Mouse (Mus musculus) layer of hippocampus, adult 8-10 months (tissue): ENCODE results near the gene Elk3. TPM values are rescaled to one million over a fixed set of nuclear protein-coding genes. Genes with fewer than 3 reads are reported as not detected.

ENCODE experiments used
- DNase-seq, 2 experiments: peaks; one replicate each; pipeline ENCODE4 v3.0.0; 2022; ENCODE audit warnings: low spot score in 2 of 2
- total RNA-seq, 4 experiments: library from RNA; stranded (reverse); gene quantifications; 2 replicates each; pipeline ENCODE4 v1.2.4; 2022

Elk3 gene
- total RNA-seq, 4 experiments from 2014 or later, result 7.5 to 18.4 (median 12.0) TPM

- no peak for DNase-seq
These were observed 41.2 kb downstream of the Elk3 start for GRCm38 (mm10) chr10:93269744-93270143.

- DNase-seq, result no peak
These were observed 42.6 kb downstream of the Elk3 start for GRCm38 (mm10) chr10:93268339-93268738.

- no peak for DNase-seq
These were observed 43.4 kb downstream of the Elk3 start for GRCm38 (mm10) chr10:93267509-93267908.

GRCm38 (mm10) chr10:93266521-93266920 is 44.4 kb downstream of the Elk3 start:
- no peak for DNase-seq

- no peak for DNase-seq
These were observed 45.1 kb downstream of the Elk3 start for GRCm38 (mm10) chr10:93265833-93266232.

DNA sequence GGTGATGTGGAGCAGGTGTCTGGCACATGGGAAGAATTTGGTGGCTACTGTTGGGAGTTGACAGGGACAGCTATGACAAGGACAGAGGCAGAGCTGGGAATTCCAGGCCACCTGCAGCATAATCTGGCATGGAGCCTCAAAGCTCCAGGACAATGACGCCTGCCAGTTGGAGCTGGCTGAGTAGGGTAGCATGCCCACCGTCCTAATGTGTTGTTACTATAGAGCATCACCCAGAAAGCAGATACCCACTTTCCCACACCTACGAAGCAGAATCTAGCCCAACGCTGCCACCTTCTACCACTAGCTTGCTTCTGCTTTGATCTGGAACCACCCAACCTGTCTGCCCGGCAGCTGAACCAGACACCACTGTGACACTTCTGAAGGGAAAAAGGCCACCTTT is 46.9 kb downstream of the Elk3 start:
- DNase-seq, result no peak

GRCm38 (mm10) chr10:93263431-93263830 is 47.5 kb downstream of the Elk3 start:
- peak; percentile 44 to 49 for DNase-seq

DNA sequence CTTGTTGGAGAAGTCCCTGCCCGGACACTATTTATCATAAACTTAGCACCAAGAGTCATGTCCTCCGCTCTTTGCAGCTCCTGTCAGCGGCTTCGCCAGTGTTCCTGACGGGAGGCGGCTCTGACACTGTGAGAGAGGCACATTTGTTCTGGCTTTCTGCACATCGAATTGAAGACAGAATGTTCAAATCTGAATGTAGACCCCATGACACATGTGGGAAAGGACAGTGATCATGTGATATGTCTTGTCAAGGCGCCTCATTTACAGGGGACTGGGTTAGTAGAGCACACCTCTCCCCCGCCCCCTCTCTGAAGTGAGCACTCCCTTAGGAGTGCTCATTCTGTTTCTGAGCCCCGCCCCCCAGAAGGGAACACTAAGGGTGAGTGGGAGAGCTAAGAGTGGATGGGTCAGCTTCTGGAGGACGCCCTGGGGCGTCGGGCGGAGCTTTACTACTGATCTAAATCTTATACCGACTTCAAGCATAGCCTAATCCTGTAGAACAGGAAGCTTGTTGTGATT is 48.9 kb downstream of the Elk3 start:
- DNase-seq, result no peak

- peak in 1 of 2 experiments; percentile 52 for DNase-seq
These were observed 49.6 kb downstream of the Elk3 start for GRCm38 (mm10) chr10:93261132-93261980.

- no peak for DNase-seq
These were observed 51.1 kb downstream of the Elk3 start for GRCm38 (mm10) chr10:93259826-93260225.

DNA sequence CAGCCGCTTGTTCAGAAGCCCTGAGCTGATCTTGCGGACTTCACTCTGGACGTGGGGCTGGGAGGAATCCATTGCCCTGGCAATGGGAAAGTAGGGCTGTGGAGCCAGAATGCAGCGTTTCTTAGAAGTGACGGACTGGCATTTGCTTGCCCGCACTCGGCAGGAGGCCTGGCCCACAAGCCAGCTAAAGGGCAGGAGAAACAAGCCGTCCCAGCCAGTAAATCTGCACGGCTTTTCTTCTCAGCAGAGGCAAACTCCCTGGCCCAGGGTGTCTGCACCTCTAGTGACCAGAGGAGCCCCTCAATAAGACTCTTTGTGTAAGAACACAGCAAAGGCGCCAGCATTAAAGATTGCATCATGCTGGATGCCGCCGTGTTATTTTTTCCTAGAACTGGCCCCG is 55.6 kb downstream of the Elk3 start:
- DNase-seq, result peak; percentile 46 to 65

GRCm38 (mm10) chr10:93253156-93253555 is 57.8 kb downstream of the Elk3 start:
- no peak for DNase-seq

DNA sequence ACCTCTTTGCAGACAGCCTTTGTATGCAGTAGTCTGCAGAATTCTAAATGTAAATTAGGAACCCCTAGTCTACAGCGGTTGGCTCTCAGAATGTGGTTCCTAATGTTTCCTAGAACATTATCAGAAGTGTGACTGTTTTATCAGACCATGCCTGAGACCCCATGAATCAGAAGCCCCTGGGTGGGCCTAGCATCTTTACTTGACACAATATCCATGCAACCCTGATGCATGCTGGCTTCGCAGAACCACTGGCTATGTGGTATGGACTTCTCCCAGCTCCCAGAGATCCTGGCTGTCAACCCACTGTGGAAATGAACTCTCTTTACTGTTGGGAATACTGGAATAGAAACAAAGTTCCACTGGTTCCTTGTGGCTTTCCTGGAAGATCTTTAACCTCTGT is 58.3 kb downstream of the Elk3 start:
- DNase-seq, result no peak

- no peak for DNase-seq
These were observed 59.5 kb downstream of the Elk3 start for GRCm38 (mm10) chr10:93251426-93251825.

DNA sequence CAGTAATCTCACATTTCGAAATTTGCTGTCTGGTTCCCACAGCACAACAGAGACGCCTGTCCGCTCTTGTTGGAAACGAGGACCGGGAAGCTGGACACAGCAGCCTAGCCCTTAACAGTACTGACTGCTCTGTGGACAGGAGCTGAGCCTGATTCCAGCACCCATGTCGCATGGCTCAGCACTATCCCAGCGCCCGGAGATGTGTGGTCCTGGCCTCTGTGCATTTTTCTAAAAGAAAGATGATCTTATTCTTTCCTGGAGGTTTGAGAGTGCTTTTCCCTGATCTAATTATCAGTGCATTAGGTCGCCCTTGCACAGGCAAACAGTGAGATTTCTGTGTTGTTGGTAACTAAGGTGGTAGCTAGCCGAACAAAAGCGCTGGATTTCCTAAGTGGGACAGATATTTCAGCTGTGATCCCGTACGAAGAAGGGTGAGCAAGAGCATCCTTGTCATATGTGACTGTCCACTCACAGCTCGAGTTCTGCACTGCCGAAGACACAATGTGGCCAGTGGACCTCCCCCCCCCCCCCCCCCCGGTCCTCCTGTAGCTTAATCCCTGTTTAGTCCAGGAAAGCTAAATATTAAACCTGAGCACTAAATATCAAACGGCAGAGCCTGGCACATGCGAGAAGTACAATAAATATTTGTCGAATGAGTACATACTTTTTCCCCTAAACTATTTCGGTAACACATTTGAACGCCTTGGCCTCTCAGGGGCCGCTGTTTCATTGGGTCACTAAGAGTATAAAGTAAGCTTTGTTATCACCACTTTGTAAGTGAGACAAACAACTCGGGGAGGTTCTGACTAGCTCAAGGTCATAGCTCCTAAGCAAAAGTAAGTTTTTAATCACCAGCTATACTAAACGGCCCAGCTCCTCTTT is 60.3 kb downstream of the Elk3 start:
- DNase-seq, result no peak

DNA sequence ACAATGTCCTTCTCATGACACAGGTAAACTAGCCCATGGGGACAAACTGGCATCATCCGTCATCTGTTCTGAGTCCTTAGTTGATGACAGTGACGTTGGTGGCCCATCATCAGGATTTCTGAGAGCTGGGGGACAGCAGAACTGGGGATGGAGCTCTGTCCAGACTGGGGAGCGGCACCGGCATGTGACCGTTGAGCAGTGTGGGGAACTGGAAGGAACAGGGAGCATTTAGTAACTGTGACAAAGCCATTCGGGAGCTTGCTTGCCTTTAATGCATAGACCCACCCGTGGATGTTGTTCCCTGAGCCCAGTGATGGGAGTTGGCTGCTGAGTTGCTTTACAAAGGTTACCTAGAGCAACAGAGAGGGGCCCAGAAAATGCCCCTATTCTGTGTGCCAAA is 61.0 kb downstream of the Elk3 start:
- DNase-seq, result no peak

DNA sequence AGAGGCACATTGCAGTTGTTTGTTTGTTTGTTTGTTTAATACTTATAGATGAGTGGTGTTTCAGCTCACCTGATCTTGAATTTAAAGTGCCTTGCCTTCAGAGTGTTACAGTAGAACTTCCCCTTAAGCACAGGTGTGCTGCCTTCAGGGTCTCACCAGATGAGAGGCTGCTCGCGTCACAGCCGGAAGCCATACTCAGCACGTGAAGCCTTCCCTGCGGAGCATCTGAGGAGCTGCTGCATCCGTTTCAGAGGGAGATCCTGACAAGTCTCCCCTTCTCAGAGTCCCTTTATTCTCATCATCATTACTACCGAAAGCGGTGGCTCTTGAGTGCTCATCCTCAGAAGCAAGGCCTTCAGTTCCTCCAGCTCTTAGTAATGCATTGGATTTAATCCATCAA is 62.5 kb downstream of the Elk3 start:
- DNase-seq, result no peak

DNA sequence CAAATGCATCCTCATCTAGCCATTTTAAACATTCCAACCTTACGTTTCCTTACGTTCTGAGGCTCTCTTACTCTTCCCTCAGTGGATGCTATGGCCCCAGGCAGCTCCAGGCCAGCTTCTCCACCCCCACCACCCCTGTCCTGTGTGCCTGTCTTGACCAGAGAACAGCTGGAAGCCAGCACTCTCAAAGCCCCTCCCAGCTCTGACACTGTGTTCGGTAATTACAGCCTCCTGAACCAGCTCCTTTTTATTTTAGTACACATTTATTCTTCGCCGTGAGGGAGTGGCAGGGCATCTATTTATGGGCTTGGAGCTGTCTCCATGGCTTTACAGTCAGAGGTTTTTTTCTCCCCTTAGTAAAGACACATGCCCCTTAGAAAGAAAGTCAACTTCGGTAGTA is 63.0 kb downstream of the Elk3 start:
- no peak for DNase-seq

GRCm38 (mm10) chr10:93247422-93247821 is 63.5 kb downstream of the Elk3 start:
- DNase-seq, result no peak

DNA sequence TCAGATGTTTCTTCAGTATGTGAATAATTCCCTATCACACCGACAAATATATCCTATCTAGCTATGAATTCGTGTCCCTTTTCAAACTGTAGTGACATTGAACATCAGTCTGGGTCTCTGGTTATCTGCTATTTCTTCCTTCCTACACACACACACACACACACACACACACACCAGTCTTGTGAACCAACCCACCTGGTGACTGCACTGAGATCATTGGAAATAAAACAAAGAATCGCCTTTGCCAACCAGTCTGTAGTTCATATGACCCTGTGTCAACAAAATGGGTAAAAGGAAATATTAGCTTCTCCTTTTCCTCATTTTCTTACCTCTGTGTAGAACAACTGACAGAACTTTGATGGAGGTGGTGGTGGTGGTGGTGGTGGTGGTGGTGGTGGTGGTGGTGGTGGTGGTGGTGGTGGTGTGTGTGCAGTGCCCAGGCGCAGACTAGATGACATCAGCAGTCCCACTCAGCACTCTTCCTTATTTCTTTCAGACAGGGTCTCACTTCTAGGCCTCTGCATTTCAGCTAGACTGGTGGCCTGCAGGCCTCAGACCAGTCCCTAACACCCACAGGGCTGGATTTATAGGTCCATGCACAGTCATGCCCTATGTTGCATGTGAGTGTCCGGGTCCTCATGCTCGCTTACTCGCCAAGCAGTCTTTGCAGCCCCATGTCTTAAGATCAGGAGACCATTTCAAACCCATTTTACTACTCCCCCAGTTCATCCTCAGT is 64.6 kb downstream of the Elk3 start:
- DNase-seq, result peak in 1 of 2 experiments; percentile 2

- peak; percentile 2 to 5 for DNase-seq
These were observed 66.7 kb downstream of the Elk3 start for GRCm38 (mm10) chr10:93244209-93244705.
